Mouse (Mus musculus): ENCODE measurements around the gene Crb1. TPM values are rescaled to one million over a fixed set of nuclear protein-coding genes. Genes with fewer than 3 reads are reported as not detected.

The Crb1 gene
- polyA plus RNA-seq, 1 experiment, result not detected

DNA sequence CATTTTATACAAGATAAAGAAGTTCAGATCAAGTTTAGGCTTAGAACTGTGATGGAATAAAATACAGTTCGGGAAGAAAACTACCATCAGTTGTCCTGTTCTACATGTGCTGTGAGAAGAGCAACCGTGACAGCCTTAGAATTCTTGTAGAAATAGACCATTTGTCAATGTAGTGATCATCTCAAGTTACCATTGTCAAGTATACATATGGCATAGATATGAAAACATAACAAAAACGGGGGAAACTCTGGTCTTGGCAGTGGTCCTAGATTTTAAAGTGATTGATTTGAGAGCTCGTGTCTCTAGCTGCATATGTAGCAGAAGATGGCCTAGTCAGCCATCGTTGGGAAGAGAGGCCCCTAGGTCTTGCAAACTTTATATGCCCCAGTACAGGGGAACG, 127.7 kb downstream of the Crb1 start:
- Histone ChIP-seq H3K27me3 (ENCODE audit: control insufficient read depth, insufficient read depth, low read length) (no peaks in the 10 kb centered on the region), H3K4me1 (ENCODE audit: control insufficient read depth, insufficient read depth, insufficient read length, low read length) (no peaks in the 10 kb centered on the region), H3K27ac (ENCODE audit: insufficient read depth, low read depth, low read length) (no peak overlapping the region), H3K36me3 (ENCODE audit: control insufficient read depth, insufficient read depth, low read length) (no peaks in the 10 kb centered on the region), H3K4me3 (ENCODE audit: low read depth, low read length) (no peak overlapping the region)
- WGBS, result 62% methylated on average over 6 of the region's 6 CpGs
- no peak for TF ChIP-seq CTCF (IDR thresholded peaks at IDR 0.05; ENCODE audit: extremely low read depth, insufficient read length, insufficient replicate concordance, low read depth, low read length)
- TF ChIP-seq POLR2A (IDR thresholded peaks at IDR 0.05; ENCODE audit: low read depth, low read length), result no peak

GRCm38 (mm10) chr1:139246723-139247380, 130.0 kb downstream of the Crb1 start:
- H3K36me3 ChIP-seq (ENCODE audit: control insufficient read depth, insufficient read depth, low read length), result no peaks in the 10 kb centered on the region
- TF ChIP-seq CTCF (IDR thresholded peaks at IDR 0.05; ENCODE audit: extremely low read depth, insufficient read length, insufficient replicate concordance, low read depth, low read length), result no peak
- TF ChIP-seq POLR2A (IDR thresholded peaks at IDR 0.05; ENCODE audit: low read depth, low read length), result no peak
- no peaks in the 10 kb centered on the region for H3K27me3 ChIP-seq (ENCODE audit: control insufficient read depth, insufficient read depth, low read length)
- H3K27ac ChIP-seq (ENCODE audit: insufficient read depth, low read depth, low read length), result no peak overlapping the region
- WGBS, result 90% methylated on average over 12 of the region's 12 CpGs
- no peaks in the 10 kb centered on the region for H3K4me1 ChIP-seq (ENCODE audit: control insufficient read depth, insufficient read depth, insufficient read length, low read length)
- no peak overlapping the region for H3K4me3 ChIP-seq (ENCODE audit: low read depth, low read length)

DNA sequence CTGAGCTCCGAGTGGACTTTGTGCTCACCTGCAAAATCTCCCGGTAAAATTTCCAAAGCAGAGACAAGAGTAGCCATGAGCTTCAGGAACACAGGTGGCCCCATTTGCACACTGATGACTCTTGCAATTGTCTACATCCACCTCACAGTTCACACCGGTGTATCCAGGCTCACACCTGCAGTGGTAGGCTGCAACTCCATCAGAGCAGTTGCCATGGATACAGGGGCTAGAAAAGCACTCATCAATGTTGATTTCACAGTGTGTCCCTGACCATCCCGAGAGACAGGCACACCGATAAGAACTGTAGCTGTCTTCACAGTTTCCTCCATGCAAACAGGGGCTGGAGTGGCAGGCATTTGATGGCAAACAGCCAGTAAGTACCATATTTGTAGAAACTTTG, 140.1 kb downstream of the Crb1 start:
- no peak for TF ChIP-seq POLR2A (IDR thresholded peaks at IDR 0.05; ENCODE audit: low read depth, low read length)
- no peak for TF ChIP-seq CTCF (IDR thresholded peaks at IDR 0.05; ENCODE audit: extremely low read depth, insufficient read length, insufficient replicate concordance, low read depth, low read length)
- Histone ChIP-seq H3K4me3 (ENCODE audit: low read depth, low read length) (no peak overlapping the region), H3K4me1 (ENCODE audit: control insufficient read depth, insufficient read depth, insufficient read length, low read length) (no peaks in the 10 kb centered on the region), H3K27ac (ENCODE audit: insufficient read depth, low read depth, low read length) (no peak overlapping the region), H3K27me3 (ENCODE audit: control insufficient read depth, insufficient read depth, low read length) (no peaks in the 10 kb centered on the region), H3K36me3 (ENCODE audit: control insufficient read depth, insufficient read depth, low read length) (no peaks in the 10 kb centered on the region)
- 52% methylated on average over 5 of the region's 5 CpGs for WGBS

DNA sequence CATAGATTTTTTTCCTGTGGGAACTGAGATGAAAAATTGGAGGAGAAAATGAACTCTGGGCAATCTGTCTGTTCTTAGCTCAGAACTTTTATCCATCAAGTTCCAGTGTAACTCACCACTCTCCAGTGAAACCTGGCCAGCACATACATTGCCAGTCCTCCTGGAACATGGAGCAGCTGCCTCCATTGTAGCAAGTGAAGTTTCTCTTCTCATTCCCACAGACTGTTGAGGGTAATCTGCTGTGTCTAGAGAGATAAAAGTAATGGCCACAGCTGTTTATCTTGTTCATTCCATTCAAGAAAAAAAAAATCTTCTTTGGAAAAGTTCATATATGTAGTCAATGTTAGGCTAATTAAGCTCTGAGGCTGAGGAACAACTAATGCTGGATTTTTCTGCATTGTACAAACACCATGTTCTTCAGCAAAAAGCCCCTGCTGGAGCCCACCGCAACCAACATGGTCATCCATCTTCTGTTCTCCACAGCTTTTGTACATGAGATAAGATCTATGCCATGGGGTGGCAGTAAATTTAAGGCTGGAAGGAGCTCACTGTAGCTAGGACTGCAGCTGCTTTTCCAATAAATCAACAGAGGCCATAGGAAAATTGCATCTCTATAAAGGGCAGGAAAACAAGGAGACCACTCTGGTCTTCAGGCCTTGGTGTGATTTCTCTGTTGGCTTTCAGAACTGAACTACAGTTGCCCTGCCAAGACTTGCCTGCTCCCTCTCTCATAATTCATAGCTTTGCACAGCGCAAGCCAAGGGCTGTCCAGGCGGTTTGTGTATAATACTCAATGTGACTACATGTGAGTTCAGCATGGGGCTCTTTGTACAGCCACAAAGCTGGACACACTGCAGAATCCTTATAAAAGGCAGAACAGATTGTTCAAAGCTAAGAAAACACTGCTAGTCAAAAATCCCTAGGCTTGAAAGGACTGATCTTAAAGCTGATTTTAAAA, 142.0 kb downstream of the Crb1 start:
- Histone ChIP-seq H3K4me3 (ENCODE audit: low read depth, low read length) (no peak overlapping the region), H3K36me3 (ENCODE audit: control insufficient read depth, insufficient read depth, low read length) (no peaks in the 10 kb centered on the region), H3K4me1 (ENCODE audit: control insufficient read depth, insufficient read depth, insufficient read length, low read length) (no peaks in the 10 kb centered on the region), H3K27ac (ENCODE audit: insufficient read depth, low read depth, low read length) (no peak overlapping the region), H3K27me3 (ENCODE audit: control insufficient read depth, insufficient read depth, low read length) (no peaks in the 10 kb centered on the region)
- WGBS, result 77% methylated on average over 3 of the region's 3 CpGs
- TF ChIP-seq CTCF (IDR thresholded peaks at IDR 0.05; ENCODE audit: extremely low read depth, insufficient read length, insufficient replicate concordance, low read depth, low read length) (no peak), POLR2A (IDR thresholded peaks at IDR 0.05; ENCODE audit: low read depth, low read length) (no peak)

DNA sequence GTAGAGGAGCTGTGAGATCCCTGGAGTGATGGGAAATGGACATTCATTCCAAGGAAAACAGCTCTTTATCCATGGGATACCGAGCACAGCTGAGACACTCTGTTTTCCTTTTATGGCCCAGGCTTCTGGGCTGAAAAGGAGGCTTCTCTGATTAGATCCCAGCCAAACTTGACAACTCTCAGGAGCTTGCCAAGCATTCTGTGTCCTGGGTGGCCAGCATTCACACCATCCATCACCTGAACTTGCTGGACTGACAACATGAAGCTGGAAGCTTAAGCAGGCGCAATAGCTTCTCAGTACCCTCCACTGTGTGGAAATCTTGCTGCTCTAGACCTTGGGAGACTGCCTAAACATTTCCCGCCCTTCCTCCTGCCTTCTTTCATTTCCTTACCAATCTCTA, 144.3 kb downstream of the Crb1 start:
- no peaks in the 10 kb centered on the region for H3K27me3 ChIP-seq (ENCODE audit: control insufficient read depth, insufficient read depth, low read length)
- no peaks in the 10 kb centered on the region for H3K4me1 ChIP-seq (ENCODE audit: control insufficient read depth, insufficient read depth, insufficient read length, low read length)
- TF ChIP-seq CTCF (IDR thresholded peaks at IDR 0.05; ENCODE audit: extremely low read depth, insufficient read length, insufficient replicate concordance, low read depth, low read length) (no peak), POLR2A (IDR thresholded peaks at IDR 0.05; ENCODE audit: low read depth, low read length) (no peak)
- H3K4me3 ChIP-seq (ENCODE audit: low read depth, low read length), result no peak overlapping the region
- H3K36me3 ChIP-seq (ENCODE audit: control insufficient read depth, insufficient read depth, low read length), result no peaks in the 10 kb centered on the region
- 49% methylated on average over 3 of the region's 3 CpGs for WGBS
- H3K27ac ChIP-seq (ENCODE audit: insufficient read depth, low read depth, low read length), result no peak overlapping the region

- H3K4me3 ChIP-seq (ENCODE audit: low read depth, low read length), result no peak overlapping the region
- no peak overlapping the region for H3K27ac ChIP-seq (ENCODE audit: insufficient read depth, low read depth, low read length)
- WGBS, result 70% methylated on average over 6 of the region's 6 CpGs
- no peaks in the 10 kb centered on the region for H3K36me3 ChIP-seq (ENCODE audit: control insufficient read depth, insufficient read depth, low read length)
- no peak for TF ChIP-seq POLR2A (IDR thresholded peaks at IDR 0.05; ENCODE audit: low read depth, low read length)
- TF ChIP-seq CTCF (IDR thresholded peaks at IDR 0.05; ENCODE audit: extremely low read depth, insufficient read length, insufficient replicate concordance, low read depth, low read length), result no peak
- H3K27me3 ChIP-seq (ENCODE audit: control insufficient read depth, insufficient read depth, low read length), result no peaks in the 10 kb centered on the region
- H3K4me1 ChIP-seq (ENCODE audit: control insufficient read depth, insufficient read depth, insufficient read length, low read length), result no peaks in the 10 kb centered on the region
Observed at GRCm38 (mm10) chr1:139224309-139224949, 152.5 kb downstream of the Crb1 start.

GRCm38 (mm10) chr1:139223804-139224203, 153.1 kb downstream of the Crb1 start:
- Histone ChIP-seq H3K27ac (ENCODE audit: insufficient read depth, low read depth, low read length) (no peak overlapping the region), H3K36me3 (ENCODE audit: control insufficient read depth, insufficient read depth, low read length) (no peaks in the 10 kb centered on the region)

More at GRCm38 (mm10) chr1:139223804-139224203, 153.1 kb downstream of the Crb1 start:
- no peak overlapping the region for H3K4me3 ChIP-seq (ENCODE audit: low read depth, low read length)
- no peaks in the 10 kb centered on the region for H3K4me1 ChIP-seq (ENCODE audit: control insufficient read depth, insufficient read depth, insufficient read length, low read length)
- no peaks in the 10 kb centered on the region for H3K27me3 ChIP-seq (ENCODE audit: control insufficient read depth, insufficient read depth, low read length)
- TF ChIP-seq CTCF (IDR thresholded peaks at IDR 0.05; ENCODE audit: extremely low read depth, insufficient read length, insufficient replicate concordance, low read depth, low read length) (no peak), POLR2A (IDR thresholded peaks at IDR 0.05; ENCODE audit: low read depth, low read length) (no peak)
- 75% methylated on average over 4 of the region's 4 CpGs for WGBS

Measured in small intestine, adult 2 months (tissue).